Mouse (Mus musculus): ENCODE results near the gene Mrtfb.

- no peak for TF ChIP-seq CTCF (IDR thresholded peaks at IDR 0.05; ENCODE audit: borderline replicate concordance, insufficient read depth, low read depth, low read length)
- no peak for TF ChIP-seq POLR2A (IDR thresholded peaks at IDR 0.05; ENCODE audit: borderline replicate concordance, insufficient read depth, low read length)
Measured at GRCm38 (mm10) chr16:13400375-13400774, 144.1 kb downstream of the Mrtfb start.
